Mouse (Mus musculus): ENCODE data around the gene Pigg. TPM values are rescaled to one million over a fixed set of nuclear protein-coding genes. Genes with fewer than 3 reads are reported as not detected.
"Not testable (repeated sequence)": the region's sequence is repeated elsewhere in the genome, so short reads cannot be mapped to it uniquely, and the experiment has no call there.

Pigg gene
- 8.7 and 10.0 TPM in 2 replicates for polyA plus RNA-seq (2011; ENCODE audit: insufficient read depth, insufficient read length, low read depth, missing spikeins)

- Histone ChIP-seq H3K4me3 (ENCODE audit: low read depth, low read length) (peak within 1 kb of the TSS; percentile 90), H3K9me3 (replicated peaks; ENCODE audit: control insufficient read depth, insufficient read depth, low read length, poor library complexity, severe bottlenecking) (no peaks in the 10 kb centered on the region), H3K4me1 (ENCODE audit: control insufficient read depth, insufficient read depth, low read length) (no peaks in the 10 kb centered on the region), H3K27me3 (ENCODE audit: control insufficient read depth, insufficient read depth, low read length, poor library complexity, severe bottlenecking) (no peaks in the 10 kb centered on the region), H3K9ac (ENCODE audit: low read depth, poor library complexity, severe bottlenecking) (peak within 1 kb of the TSS; percentile 65), H3K27ac (ENCODE audit: insufficient read depth, low read length) (peak within 1 kb of the TSS; percentile 59), H3K36me3 (ENCODE audit: control insufficient read depth, insufficient read depth, low read length, poor library complexity, severe bottlenecking) (no peaks in the 10 kb centered on the region)
- TF ChIP-seq CTCF (IDR thresholded peaks at IDR 0.05; ENCODE audit: low read depth, low read length) (no peak), POLR2A (IDR thresholded peaks at IDR 0.05; ENCODE audit: insufficient read depth, low read length) (peak; percentile 37), EP300 (IDR thresholded peaks at IDR 0.05; ENCODE audit: insufficient read depth, low read depth, low read length) (peak; percentile 37; the same call in 1 of the 2 replicates)
Observed at GRCm38 (mm10) chr5:108312224-108313064, at the start of gene Pigg. Gene Pigg, plus strand, starts transcription at chr5:108312609.

GRCm38 (mm10) chr5:108262722-108263121 is 49.7 kb upstream of the Pigg start:
- Histone ChIP-seq H3K36me3 (ENCODE audit: control insufficient read depth, insufficient read depth, low read length, poor library complexity, severe bottlenecking) (no peaks in the 10 kb centered on the region), H3K9ac (ENCODE audit: low read depth, poor library complexity, severe bottlenecking) (peak overlapping the region; percentile 28; the same call in 1 of the 2 replicates), H3K27ac (ENCODE audit: insufficient read depth, low read length) (no peak overlapping the region), H3K27me3 (ENCODE audit: control insufficient read depth, insufficient read depth, low read length, poor library complexity, severe bottlenecking) (no peaks in the 10 kb centered on the region), H3K4me3 (ENCODE audit: low read depth, low read length) (no peak overlapping the region), H3K4me1 (ENCODE audit: control insufficient read depth, insufficient read depth, low read length) (no peaks in the 10 kb centered on the region), H3K9me3 (replicated peaks; ENCODE audit: control insufficient read depth, insufficient read depth, low read length, poor library complexity, severe bottlenecking) (no peaks in the 10 kb centered on the region)
- TF ChIP-seq EP300 (IDR thresholded peaks at IDR 0.05; ENCODE audit: insufficient read depth, low read depth, low read length): no peak
- TF ChIP-seq POLR2A (IDR thresholded peaks at IDR 0.05; ENCODE audit: insufficient read depth, low read length): no peak
- no peak for TF ChIP-seq CTCF (IDR thresholded peaks at IDR 0.05; ENCODE audit: low read depth, low read length)

GRCm38 (mm10) chr5:108263785-108264184 is 48.6 kb upstream of the Pigg start:
- not testable (repeated sequence) for H3K4me3 ChIP-seq (ENCODE audit: low read depth, low read length); H3K9me3 ChIP-seq (replicated peaks; ENCODE audit: control insufficient read depth, insufficient read depth, low read length, poor library complexity, severe bottlenecking); H3K27me3 ChIP-seq (ENCODE audit: control insufficient read depth, insufficient read depth, low read length, poor library complexity, severe bottlenecking); H3K36me3 ChIP-seq (ENCODE audit: control insufficient read depth, insufficient read depth, low read length, poor library complexity, severe bottlenecking); H3K27ac ChIP-seq (ENCODE audit: insufficient read depth, low read length); H3K9ac ChIP-seq (ENCODE audit: low read depth, poor library complexity, severe bottlenecking); H3K4me1 ChIP-seq (ENCODE audit: control insufficient read depth, insufficient read depth, low read length)

- no peak overlapping the region for H3K4me3 ChIP-seq (ENCODE audit: low read depth, low read length)
- peaks cover 5% of the 10 kb centered on the region for H3K36me3 ChIP-seq (ENCODE audit: control insufficient read depth, insufficient read depth, low read length, poor library complexity, severe bottlenecking)
- no peak overlapping the region for H3K9ac ChIP-seq (ENCODE audit: low read depth, poor library complexity, severe bottlenecking)
- no peak for TF ChIP-seq POLR2A (IDR thresholded peaks at IDR 0.05; ENCODE audit: insufficient read depth, low read length)
- no peak for TF ChIP-seq CTCF (IDR thresholded peaks at IDR 0.05; ENCODE audit: low read depth, low read length)
- TF ChIP-seq EP300 (IDR thresholded peaks at IDR 0.05; ENCODE audit: insufficient read depth, low read depth, low read length): no peak
- no peaks in the 10 kb centered on the region for H3K27me3 ChIP-seq (ENCODE audit: control insufficient read depth, insufficient read depth, low read length, poor library complexity, severe bottlenecking)
- H3K9me3 ChIP-seq (replicated peaks; ENCODE audit: control insufficient read depth, insufficient read depth, low read length, poor library complexity, severe bottlenecking): no peaks in the 10 kb centered on the region
- no peak overlapping the region for H3K27ac ChIP-seq (ENCODE audit: insufficient read depth, low read length)
- H3K4me1 ChIP-seq (ENCODE audit: control insufficient read depth, insufficient read depth, low read length): peaks cover 2% of the 10 kb centered on the region
Observed at GRCm38 (mm10) chr5:108266990-108267389, 45.4 kb upstream of the Pigg start.

- peak within 1 kb of the TSS; percentile 85 for H3K4me3 ChIP-seq (ENCODE audit: low read depth, low read length)
- TF ChIP-seq POLR2A (IDR thresholded peaks at IDR 0.05; ENCODE audit: insufficient read depth, low read length) (peak; percentile 83), CTCF (IDR thresholded peaks at IDR 0.05; ENCODE audit: low read depth, low read length) (no peak), EP300 (IDR thresholded peaks at IDR 0.05; ENCODE audit: insufficient read depth, low read depth, low read length) (no peak)
Observed at GRCm38 (mm10) chr5:108268127-108269062, 44.0 kb upstream of the Pigg start, which contains the start of gene Dr1. Gene Dr1, plus strand, starts transcription at chr5:108268897.

More at GRCm38 (mm10) chr5:108268127-108269062, 44.0 kb upstream of the Pigg start, which contains the start of gene Dr1:
- Histone ChIP-seq H3K27ac (ENCODE audit: insufficient read depth, low read length) (peak within 1 kb of the TSS; percentile 71), H3K9ac (ENCODE audit: low read depth, poor library complexity, severe bottlenecking) (peak within 1 kb of the TSS; percentile 91), H3K27me3 (ENCODE audit: control insufficient read depth, insufficient read depth, low read length, poor library complexity, severe bottlenecking) (no peaks in the 10 kb centered on the region), H3K9me3 (replicated peaks; ENCODE audit: control insufficient read depth, insufficient read depth, low read length, poor library complexity, severe bottlenecking) (no peaks in the 10 kb centered on the region; the same call in 1 of the 2 replicates), H3K36me3 (ENCODE audit: control insufficient read depth, insufficient read depth, low read length, poor library complexity, severe bottlenecking) (peaks cover 13% of the 10 kb centered on the region), H3K4me1 (ENCODE audit: control insufficient read depth, insufficient read depth, low read length) (peaks cover 2% of the 10 kb centered on the region)

All from ES-Bruce4 (cell line).